Mouse (Mus musculus) embryo, embryonic 10 days (tissue): ENCODE measurements at regions not wholly inside any gene's neighbourhood (a gene's known extent, or its start where the extent isn't known, plus 50 kb on each side); places are given as distances from the start of the nearest gene placed in this dataset.

Experiments
- DNase-seq: peaks from one replicate; pipeline ENCODE4 v3.0.0-alpha.2; 2015; ENCODE audit warnings: low spot score

DNA sequence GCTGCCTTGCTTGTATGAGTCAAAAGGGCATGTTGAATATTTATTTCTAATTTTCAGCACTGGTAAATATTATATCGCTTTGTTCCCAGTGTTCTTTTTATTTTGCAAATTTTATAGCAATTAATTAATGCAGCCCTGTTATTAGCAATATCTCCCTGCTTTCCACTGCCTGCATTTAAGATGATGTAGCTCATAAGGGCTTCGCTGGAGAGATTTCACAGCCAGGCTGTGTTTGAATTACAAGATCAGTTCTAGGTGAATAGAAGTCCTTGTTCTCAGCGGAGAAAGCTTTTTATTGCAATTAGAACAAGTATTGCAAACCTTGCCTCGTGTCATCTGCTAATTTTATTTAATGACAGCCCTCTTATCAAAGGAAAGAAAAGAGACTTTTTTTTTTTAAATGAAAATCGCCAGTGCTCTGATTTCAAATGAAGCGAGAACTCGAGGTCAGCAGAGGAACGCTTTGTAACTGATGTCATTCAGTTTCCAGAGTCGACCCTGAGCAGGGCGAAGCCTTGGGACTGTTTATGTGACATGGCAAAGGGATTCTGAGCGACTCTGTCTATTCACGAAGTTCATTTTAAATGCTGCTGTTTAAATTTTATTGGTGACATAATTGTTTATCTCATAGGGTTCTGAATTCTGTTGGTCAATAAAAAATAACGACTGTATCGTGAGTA lies 378.7 kb upstream of the Mki67 start:
- no peak for DNase-seq

DNA sequence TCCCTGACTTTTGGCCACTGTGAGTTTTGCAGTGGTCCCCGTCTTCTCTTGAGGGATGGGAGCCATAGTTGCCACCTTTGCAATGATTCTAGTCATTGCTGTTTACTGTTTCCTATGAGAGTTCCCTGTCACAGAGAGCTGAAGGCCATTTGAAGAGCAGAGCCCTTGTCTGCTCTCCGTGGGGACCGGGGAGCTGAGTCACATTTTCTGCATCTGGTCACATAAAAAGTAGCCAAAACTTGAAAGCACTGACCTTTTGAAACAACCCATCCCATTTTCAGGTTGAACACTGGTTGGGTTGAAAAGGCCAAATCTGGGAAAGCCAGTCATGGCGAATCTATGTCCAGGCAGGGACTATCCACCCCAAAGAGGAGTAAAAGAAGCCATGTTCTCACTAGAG lies 387.9 kb upstream of the Mki67 start:
- DNase-seq, result no peak

DNA sequence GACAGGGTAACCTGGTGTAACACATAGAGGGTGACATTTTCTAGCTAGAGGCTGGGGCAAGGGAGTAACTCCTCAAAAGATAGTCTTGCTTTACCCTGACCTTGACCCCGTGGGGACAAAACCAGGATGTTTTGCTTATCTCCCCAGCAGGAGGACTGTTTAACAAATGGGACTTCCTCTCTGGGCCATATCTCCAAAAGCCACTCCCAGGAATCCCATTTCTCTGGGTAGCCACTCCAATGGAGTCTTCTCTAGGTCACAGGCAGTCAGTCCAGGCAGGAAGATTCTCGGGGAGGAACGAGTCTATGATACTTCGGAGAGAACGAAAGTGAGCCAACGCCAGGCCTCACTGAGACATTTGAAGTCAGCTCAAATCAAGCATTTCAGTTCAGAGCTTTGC lies 396.0 kb upstream of the Mki67 start:
- no peak for DNase-seq

DNA sequence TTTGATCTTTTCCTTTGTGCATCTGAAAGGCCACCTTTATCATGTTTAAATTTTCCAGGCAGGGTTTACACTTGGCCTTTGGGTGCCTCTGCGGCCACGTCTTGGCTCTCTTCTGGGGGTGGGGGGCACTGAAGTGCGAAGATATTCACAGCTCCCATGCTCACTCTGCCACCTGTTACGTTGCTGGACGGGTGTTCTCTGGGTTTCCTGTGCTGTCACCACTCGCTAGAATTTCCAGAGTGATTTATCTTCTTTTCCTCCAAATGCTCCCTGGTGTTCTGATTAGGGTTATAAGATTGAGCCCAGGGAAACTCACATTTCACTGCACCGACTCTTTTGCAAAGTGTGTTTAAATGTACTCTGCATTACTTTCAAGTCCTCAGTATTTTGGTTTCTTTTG lies 404.8 kb upstream of the Mki67 start:
- no peak for DNase-seq

DNA sequence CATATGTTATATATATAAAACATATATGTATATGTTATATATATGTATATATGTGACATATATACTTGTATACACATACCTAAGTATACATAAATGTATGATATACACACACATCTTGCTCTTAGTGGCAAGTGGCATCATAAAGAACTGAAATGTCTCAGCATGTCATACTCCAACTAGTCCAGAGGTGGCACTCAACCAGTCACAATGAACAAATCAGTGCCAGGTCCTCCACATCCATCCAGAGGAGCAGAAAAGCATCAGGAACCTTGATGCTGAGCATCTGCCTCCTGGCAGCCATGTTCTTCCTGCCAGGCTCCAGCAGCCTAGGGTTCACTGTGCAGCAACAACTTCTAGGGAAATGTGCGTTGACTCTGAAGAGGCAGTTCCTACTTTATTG lies 405.2 kb upstream of the Mki67 start:
- peak; percentile 54 for DNase-seq

DNA sequence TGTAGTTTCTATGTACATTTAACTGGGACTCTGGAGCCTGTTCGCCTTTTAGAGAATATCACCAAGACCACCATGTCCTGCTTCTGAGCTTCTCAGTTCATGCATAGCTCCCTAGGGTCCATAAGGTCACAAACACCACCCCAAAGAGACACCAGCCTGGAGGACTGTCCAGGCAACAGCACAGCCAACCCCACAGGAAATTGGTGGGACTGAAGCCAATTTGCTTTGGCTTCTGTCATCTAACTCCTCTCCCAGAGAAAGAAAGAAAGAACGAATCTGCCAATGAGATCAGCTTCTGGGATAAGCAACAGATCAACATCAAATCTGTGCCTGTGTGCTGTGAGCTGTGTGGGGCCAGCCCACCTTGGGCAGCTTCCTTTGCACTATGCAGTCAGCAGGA lies 408.6 kb upstream of the Mki67 start:
- DNase-seq, result no peak

DNA sequence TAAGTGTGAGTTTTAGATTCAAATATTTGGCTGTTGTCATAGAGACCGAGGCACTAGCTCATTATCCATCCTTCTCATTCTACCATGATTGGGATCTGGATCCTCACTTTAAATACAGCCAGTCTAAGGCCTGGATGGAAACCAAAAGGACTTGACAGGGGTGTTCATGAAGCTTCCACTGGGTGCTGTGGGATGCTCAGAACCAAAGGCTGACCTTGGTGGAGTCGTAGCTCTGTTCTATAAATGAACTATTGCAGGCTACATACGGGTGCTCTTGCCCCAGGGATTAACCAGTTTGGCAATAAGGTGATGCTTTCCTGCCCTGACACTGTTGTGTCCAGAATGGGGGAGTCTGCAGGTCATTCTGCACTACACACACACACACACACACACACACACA lies 410.2 kb upstream of the Mki67 start:
- no peak for DNase-seq

DNA sequence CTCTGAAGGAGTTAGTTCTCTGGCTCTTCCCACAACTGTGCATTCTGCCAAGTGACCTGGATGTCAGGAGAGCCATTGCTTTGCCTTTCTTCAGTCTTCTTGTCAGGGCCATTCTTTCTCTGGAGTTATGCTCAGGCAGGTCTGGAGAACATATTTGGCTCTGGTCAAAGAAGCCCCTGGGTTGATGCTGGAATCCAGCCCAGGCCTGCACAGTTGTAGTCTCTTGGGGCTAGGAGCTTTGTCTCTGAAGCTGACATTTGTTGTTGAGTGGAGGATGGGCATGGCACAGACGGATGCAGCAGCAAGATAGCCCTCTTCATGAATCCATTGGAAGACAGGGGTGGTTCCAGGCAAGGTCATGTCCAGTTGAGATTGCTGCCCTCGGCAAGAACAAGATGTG lies 411.4 kb upstream of the Mki67 start:
- DNase-seq, result no peak

DNA sequence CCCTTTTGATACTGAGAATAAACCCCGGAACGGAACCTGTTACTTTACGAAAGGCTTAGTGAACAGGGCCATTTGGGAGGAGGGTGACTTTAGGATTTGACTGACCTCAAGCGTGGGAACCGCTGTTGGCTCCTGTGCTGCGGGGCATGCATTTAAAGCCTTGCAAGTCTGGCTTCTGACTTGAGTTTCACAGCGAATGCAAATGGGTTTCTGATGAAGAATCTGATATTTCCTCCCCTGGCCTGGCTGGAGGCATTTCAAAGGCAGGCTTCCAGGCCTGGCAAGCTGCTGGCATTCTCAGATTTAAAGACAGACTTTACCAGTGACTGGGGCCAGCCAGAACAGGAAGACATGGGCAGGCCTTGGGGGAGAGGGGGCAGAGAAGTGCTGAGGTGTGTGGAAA lies 413.6 kb upstream of the Mki67 start:
- DNase-seq, result no peak

DNA sequence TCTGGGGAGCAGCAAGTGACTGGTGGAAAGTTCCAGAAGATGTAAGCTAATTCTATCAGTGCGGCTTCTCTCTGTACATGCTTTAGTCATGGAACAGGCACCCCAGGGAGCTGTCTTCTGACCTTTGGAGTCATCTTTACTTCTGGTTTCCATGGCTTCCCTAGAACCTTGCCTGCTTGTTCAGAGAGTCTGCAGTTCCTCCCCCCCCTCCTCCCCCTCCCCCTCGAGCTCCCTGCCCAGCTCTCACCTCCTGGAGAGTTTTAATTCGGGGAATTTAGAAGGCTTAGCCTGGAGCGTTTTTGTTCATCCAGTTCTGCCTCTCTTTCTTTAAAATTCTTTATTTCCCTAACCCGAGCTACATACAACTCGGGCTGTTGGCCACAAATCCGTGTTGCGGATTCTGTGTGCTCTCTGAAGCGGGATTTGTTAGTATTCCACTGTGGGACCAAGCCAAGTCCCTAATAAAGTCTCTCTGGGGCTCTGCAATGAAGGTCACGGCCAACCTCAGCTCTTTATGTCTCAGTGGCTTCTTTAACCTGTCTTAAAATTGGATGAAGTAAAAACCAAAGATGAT lies 414.6 kb upstream of the Mki67 start:
- DNase-seq, result no peak

DNA sequence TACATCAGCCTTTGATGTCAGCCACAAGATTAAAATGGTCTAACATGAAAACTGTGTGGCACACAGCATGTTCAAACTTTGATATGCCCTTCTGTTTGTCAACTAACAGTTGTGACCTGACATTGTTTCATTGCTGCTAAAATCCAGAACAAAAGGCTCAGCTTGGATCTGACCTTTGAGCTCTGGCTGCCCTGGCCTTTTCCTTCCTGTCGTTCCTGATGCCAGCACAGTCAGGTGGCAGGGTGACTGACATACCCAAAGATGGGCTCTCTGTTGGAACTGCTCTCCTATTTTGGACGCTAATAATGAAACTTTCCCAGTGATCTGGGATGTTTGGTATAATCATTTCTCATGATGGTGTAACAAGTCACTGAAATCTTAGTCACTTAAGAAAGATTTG lies 416.8 kb upstream of the Mki67 start:
- no peak for DNase-seq

DNA sequence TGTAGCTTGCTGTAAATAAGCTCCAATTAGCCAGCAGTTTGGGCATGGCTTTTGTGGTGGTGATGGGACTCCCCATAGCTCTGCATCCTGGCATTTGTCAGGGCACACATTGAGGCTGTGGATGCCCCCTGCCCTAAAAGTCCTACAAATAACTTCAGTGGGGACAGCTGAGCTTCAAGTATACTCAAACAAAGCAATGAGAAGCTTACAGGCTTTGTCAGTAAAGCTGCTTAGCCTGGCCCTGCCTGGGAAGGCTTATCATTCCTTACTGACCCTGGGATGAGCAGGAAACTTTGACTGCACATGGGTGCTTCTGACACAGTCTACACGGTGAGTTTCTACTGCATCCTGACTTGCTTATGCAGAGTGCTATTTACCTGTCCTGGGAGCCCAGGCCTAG lies 420.5 kb upstream of the Mki67 start:
- DNase-seq, result no peak

DNA sequence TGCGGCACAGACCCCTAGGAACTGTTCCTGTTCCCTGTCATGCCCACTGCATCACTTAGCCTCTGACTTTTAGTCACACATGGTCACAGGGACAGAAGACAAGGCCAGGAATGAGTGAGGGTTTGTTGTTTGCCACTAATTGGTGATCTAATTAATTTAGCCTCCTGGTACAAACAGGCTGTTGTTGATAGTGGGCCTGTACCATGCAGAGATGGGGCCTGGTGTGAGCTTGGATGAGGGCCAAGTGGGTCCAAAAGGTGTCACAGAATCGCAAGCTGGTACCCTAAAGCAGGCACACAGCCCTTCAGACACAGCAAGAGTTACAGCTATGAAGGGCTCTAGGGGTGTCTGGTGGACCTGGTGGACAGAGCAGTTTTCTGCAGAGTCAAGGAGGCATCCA lies 421.2 kb upstream of the Mki67 start:
- DNase-seq, result no peak

DNA sequence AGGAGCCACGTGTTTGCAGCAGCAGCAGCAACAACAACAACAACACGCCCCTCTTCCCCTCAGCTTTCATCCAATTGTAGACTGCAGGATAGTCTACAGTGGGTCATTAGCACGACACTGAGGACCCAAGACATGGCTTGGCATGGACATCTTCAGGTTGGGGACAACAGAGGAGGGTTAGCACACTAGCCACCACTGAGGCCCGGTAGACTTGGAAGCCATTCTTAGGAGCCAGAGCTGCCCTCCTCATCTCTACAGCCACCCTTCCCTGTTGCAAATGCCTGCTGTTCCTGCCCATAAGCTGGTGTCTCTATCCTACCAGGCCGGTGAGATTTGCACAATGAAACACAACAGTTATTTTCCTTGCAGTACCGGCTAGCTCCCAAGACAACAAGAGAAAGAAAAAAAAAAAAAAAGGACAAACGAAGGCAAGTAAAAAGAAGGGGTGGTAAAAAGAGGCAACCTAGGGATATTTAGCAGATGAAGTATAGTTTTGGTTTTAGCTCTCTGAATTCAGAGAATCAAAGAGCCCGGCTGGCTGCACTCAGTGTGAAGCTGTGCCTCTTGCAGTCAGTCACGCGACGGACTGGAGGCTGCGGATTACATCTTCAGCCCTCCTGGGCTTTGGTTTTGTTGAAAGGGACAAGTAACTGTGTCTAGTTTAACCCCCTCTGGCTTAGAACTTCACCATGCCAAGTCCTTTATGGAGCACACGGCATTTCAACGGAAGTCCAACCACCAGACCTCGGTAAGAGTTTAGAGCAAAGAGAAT lies 421.9 kb upstream of the Mki67 start:
- no peak for DNase-seq

DNA sequence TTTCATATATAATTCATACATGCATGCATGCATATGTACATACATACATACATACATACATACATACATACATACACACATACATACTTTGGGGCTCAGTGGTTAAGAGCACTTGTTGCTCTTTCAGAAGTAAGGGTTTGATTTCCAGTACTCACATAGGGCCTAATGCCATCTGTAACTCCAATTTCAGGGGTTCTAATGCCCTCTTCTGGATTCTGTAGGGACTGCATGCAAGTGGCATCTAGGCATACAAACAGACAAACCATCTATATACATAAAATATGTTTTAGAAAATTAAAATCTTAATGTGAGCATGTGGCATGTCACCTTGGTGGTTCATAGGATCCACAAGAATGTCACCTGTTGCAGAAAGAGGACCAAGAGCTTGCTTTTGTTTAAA lies 426.7 kb upstream of the Mki67 start:
- no peak for DNase-seq

DNA sequence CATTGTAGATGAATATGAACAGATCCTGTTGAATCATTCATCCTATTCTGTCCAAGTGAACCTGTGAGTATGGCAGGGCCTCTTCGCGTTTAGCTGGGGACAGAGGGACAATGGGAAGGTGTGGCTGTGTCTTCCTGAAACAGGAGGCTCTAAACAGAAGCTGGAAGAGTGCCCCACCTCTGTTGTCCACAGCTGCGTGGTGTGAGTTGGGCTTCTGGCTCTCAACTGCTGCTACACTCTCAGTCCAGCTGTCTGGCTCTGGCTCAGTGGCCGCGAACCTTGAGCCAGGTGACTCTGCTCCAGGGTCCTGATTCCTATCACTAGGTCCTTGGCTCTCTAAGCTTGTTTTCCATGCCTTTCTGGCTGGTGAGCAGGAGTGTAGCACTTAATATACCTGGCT lies 434.0 kb upstream of the Mki67 start:
- no peak for DNase-seq

DNA sequence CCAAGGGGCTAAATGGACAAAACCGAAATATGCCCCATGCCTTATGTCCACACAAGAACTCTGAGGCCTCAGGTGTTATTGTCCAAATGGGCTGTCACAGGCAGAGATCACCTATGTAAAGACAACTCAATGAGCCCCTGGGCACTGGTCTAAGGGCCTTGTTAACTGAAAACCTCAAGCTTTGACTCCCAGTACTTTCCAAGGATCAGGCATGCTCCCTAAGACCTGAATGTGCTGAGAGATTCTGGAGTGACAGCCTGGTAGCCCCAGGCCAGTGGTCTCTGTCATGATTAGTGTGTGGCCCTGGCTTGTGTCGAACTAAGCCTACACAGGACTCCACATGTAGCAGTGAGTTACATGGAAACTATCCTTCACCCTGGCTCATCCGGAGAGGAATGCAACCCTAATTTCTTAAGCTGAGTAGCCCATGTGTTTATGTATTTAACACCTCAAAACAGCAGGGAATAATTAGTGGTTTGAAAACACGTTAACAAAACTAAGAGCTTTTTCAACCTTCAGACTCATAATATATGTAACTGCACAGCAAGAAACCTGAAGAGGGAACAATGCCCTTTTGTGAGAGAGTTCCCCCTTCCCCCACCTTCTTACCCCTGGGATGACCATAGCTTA lies 435.3 kb upstream of the Mki67 start:
- peak; percentile 33 for DNase-seq

DNA sequence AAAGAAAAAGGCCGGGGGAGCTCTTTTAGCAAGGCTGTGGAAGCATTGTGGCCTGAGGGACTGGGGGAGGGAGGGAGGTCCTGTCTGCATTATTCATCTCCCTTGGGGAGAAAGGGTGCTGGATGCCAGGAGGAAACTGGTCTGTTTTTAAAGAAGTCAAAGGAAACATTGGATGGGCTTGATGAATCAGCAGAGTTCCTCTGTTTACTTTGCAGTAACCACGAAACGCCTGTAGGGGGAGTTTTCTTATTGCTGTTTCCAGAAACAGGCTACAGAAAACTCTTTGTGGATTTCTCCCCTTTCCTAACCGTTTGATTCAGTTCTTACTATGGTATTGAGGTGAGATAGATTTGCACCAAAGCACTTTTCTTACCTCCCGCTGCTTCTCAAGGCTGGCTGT lies 436.3 kb upstream of the Mki67 start:
- DNase-seq, result peak; percentile 35

DNA sequence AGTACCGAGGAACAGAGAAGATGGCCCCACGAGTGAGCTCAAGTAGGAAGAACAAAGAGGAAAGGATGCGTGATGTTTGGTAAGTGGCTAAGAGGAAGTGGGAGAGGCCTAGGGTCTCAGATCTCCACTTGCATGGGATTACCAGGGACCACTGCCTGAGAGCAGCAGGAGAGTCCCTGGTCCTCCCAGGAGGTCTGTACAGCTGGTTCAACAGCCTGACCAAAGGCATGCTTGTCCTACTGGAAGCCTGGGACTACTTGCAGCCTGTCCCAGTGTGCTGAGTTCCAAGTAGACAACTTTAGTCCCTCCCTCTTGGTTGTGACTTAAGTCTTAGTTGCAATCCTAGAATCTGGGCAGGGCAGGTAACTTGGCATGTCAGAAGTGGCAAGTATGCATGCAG lies 437.5 kb upstream of the Mki67 start:
- no peak for DNase-seq

DNA sequence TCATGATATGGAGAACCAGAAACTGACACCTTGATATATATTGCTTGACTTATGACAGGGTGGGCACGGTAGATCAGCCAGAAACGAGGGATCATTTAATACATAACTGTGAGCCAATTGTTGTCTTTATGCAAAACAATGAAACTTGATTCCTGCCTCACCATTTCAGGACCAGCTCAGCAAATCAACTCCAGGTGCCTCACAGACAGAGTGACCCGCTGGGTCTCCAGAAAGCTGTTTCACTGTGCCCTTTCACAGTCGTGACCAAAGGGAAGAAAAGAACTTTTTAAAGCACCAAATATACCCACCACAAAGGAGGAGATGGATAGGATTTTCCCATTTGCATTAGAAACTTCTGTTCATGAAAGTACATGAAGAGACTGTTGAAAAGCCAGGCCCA lies 443.0 kb upstream of the Mki67 start:
- DNase-seq, result peak; percentile 63

DNA sequence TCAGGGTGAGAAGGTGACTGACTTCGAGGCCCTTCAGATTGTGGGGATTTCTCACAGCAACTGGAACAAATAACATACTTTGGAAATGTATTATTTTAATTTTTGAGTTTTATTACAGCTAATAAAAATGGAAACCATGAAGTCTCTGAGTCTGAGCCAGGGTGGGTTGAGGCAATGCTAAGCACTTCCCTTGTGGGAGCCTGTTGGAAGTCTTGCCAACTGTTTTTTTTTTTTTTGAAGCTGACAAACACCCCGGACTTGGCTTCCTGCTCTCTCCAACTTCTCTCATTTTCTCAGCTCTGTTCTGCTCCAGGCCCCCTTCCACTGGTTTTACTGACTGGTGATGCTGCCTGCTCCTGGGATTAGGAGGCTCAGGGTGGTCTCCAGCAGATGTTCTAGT lies 445.4 kb upstream of the Mki67 start:
- DNase-seq, result no peak

DNA sequence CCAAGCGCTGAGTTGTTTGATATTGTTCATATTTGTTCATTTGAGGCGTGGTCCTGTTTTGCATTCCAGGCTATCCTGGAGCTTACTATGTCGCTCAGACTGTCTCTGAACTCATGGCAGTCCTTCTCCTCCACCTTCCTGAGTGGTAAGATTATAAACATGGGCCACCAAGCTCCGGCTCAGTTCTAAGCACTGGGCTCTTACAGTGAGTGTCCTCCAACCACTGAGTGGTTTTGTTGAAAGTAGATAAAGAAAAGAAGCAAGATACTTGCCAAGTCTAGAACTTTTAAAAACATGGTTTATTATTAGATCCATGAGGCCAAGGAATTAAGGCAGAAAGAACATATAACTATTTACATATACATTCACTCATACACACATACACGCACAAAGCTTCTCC lies 448.7 kb upstream of the Mki67 start:
- no peak for DNase-seq

DNA sequence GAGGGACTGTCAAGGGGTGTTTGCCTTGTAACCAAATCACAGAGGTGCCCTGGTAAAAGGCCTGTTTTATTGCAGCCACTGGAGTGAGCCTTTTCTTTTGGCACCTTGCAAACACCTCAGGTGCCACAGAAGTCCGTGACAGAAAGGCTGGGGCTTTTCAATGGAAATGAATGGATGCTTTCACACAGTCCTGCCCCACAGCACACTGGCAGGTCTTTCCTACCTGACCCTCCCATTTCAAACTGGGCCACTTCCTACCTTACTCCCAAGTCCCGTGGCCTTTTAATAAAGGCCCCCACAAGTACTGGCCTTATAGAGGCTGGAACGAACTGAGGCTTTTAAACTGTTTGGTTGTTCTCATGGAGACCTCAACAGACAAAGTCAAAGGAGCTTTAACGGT lies 453.1 kb upstream of the Mki67 start:
- no peak for DNase-seq
